Mouse (Mus musculus) midbrain, embryonic 15.5 days (tissue): ENCODE results near the gene Fgfr2. TPM values are rescaled to one million over a fixed set of nuclear protein-coding genes. Genes with fewer than 3 reads are reported as not detected.

Experiments used
- ATAC-seq: fragments of 200-750 bp; cut with Nextera tagmentation; replicated peaks from 2 replicates; pipeline ENCODE4 v1.8.0; 2017; ENCODE audit warnings: moderate TSS enrichment
- H3K27ac ChIP-seq: fragments of 300-500 bp; sonication (generic); 2 replicates; pipeline ENCODE4 v1.5.1; 2015; ENCODE audit warnings: mild to moderate bottlenecking, inconsistent platforms
- H3K27me3 ChIP-seq: fragments of 300-500 bp; sonication (generic); replicated peaks from 2 replicates; pipeline ENCODE4 v1.6.1; 2015; ENCODE audit warnings: inconsistent platforms
- H3K36me3 ChIP-seq: fragments of 300-500 bp; sonication (generic); replicated peaks from 2 replicates; pipeline ENCODE4 v1.6.1; 2015; ENCODE audit warnings: inconsistent platforms
- H3K4me1 ChIP-seq: fragments of 300-500 bp; sonication (generic); 2 replicates; pipeline ENCODE4 v1.6.1; 2015; ENCODE audit warnings: inconsistent platforms
- H3K4me2 ChIP-seq: fragments of 300-500 bp; sonication (generic); 2 replicates; pipeline ENCODE4 v1.6.1; 2015; ENCODE audit warnings: inconsistent platforms, mild to moderate bottlenecking, moderate library complexity
- H3K4me3 ChIP-seq: fragments of 300-500 bp; sonication (generic); 2 replicates; pipeline ENCODE4 v1.5.1; 2015; ENCODE audit warnings: mild to moderate bottlenecking, inconsistent platforms
- H3K9ac ChIP-seq: fragments of 300-500 bp; sonication (generic); 2 replicates; pipeline ENCODE4 v1.6.1; 2015; ENCODE audit warnings: mild to moderate bottlenecking, inconsistent platforms
- H3K9me3 ChIP-seq: fragments of 300-500 bp; sonication (generic); 2 replicates; pipeline ENCODE4 v1.6.1; 2016; ENCODE audit warnings: inconsistent platforms
- WGBS: fragments of 180-500 bp; shearing (Covaris S2); methylation state at CpG from one replicate; pipeline ENCODE4 v1.1.7; 2015; ENCODE audit warnings: mixed read lengths; 5-methylcytosine and 5-hydroxymethylcytosine counted together
- polyA plus RNA-seq: library from polyadenylated mRNA; unstranded; fragments of >200 nt; fragmentation: Nextera tagmentation; extraction: Ambion mirVana; gene quantifications from 2 replicates; pipeline ENCODE4 v1.2.1, GENCODE M21; 2015

The Fgfr2 gene
- polyA plus RNA-seq, 1 experiment from 2014 or later = 23.3 TPM

DNA sequence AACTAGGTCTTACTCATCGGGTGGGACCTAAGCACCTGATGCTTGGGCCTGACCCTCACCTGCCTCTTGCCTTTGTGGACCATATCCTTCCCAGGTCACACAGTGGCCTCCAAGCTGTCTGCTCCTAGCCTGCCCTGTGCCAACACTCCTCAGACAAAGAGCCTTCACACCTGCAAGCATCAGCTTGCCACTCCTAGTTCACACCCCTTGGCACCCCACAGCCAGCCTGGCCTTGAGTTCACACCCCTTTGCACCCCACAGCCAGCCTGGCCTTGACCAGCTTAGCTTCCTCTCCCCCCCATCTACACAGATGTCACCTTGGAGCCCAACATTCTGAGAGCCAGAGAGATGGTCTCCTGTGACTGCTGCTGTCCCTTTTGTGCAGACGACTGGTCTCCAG lies 319.8 kb downstream of the Fgfr2 start:
- no peak overlapping the region for H3K4me2 ChIP-seq
- H3K4me1 ChIP-seq = peaks cover 30% of the 10 kb centered on the region
- WGBS = 83% methylated on average over 2 of the region's 2 CpGs
- no peak overlapping the region for H3K27ac ChIP-seq
- no peaks in the 10 kb centered on the region for H3K36me3 ChIP-seq
- no peaks in the 10 kb centered on the region for H3K27me3 ChIP-seq
- no peak for ATAC-seq
- no peak overlapping the region for H3K4me3 ChIP-seq
- no peak overlapping the region for H3K9ac ChIP-seq
- H3K9me3 ChIP-seq = no peaks in the 10 kb centered on the region

DNA sequence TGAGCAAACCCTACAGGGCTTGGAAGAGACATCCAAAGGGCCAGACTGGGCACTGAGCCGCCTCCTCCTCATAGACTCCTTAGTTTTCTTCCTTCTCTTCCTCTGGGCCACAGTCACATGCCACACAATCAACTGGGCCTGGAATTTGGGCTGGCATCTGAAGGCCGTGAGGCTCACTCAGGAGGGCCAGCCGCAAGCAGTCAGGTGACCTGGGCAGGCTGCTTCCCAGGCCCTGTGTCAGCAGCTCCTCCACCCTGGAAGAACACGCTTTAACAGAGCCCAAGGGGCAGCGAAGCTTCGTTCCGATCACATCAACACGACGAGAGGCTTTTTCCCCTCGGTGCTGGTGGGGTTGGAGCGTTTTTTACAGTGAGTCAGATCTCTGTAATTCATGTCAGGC lies 320.5 kb downstream of the Fgfr2 start:
- no peak overlapping the region for H3K4me3 ChIP-seq
- no peak overlapping the region for H3K9ac ChIP-seq
- H3K4me2 ChIP-seq = no peak overlapping the region
- H3K4me1 ChIP-seq = peaks cover 24% of the 10 kb centered on the region
- H3K36me3 ChIP-seq = no peaks in the 10 kb centered on the region
- no peak overlapping the region for H3K27ac ChIP-seq
- H3K27me3 ChIP-seq = no peaks in the 10 kb centered on the region
- ATAC-seq = no peak
- 87% methylated on average over 11 of the region's 11 CpGs for WGBS
- no peaks in the 10 kb centered on the region for H3K9me3 ChIP-seq

DNA sequence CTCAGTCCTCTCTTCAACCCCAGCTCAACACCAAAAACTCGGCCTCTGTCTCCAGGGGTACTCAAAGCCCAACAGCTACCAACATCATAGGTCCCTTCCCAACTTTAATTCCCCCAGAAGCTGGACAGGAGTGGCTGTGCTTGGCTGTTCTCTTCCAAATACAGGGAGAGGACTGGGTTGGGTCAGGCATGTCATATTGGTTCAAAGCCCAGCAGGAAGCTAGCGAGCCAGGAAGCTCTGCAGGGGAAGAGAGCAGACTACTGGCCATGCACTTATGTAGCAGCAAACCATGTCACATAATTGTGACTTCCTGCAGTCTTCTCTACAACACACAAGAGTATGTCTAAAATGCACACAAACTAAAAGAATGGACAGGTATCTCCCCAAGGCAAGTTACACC lies 321.1 kb downstream of the Fgfr2 start:
- 82% methylated on average over 2 of the region's 2 CpGs for WGBS
- Histone ChIP-seq H3K27ac (no peak overlapping the region), H3K4me2 (no peak overlapping the region)

DNA sequence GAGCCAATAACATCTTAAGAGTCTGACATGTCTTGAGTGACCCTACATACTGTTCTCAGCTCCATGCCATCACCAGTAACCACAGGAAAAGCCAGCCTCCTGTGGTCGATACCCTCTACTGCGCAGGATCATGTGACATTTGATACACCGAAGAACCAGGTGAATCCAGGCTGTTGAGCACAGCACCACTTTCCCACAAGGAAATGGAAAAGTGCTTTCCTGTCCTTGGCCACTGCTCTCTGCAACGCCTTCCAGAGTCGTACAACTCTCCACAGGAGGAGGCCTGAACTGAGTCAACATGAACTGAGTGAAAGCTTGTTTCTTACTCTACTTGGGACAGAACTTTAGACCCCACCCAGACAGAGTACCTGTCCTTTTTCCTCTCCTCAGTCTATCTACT lies 321.6 kb downstream of the Fgfr2 start:
- no peak overlapping the region for H3K4me2 ChIP-seq
- ATAC-seq = no peak
- no peaks in the 10 kb centered on the region for H3K36me3 ChIP-seq
- H3K27ac ChIP-seq = no peak overlapping the region
- no peak overlapping the region for H3K4me3 ChIP-seq
- no peaks in the 10 kb centered on the region for H3K9me3 ChIP-seq
- H3K27me3 ChIP-seq = no peaks in the 10 kb centered on the region
- H3K4me1 ChIP-seq = peaks cover 12% of the 10 kb centered on the region
- 94% methylated on average over 5 of the region's 5 CpGs for WGBS
- no peak overlapping the region for H3K9ac ChIP-seq

More for the DNA sequence above, 321.1 kb downstream of the Fgfr2 start:
- Histone ChIP-seq H3K27me3 (no peaks in the 10 kb centered on the region), H3K9me3 (no peaks in the 10 kb centered on the region), H3K4me3 (no peak overlapping the region), H3K4me1 (peaks cover 17% of the 10 kb centered on the region), H3K36me3 (no peaks in the 10 kb centered on the region), H3K9ac (no peak overlapping the region)
- ATAC-seq = no peak

- no peak overlapping the region for H3K27ac ChIP-seq
- H3K4me1 ChIP-seq = peaks cover 5% of the 10 kb centered on the region
- H3K9me3 ChIP-seq = no peaks in the 10 kb centered on the region
- H3K4me2 ChIP-seq = no peak overlapping the region
- no peak overlapping the region for H3K9ac ChIP-seq
- H3K27me3 ChIP-seq = no peaks in the 10 kb centered on the region
- no peak for ATAC-seq
- WGBS = 76% methylated on average over 10 of the region's 10 CpGs
- no peaks in the 10 kb centered on the region for H3K36me3 ChIP-seq
- H3K4me3 ChIP-seq = no peak overlapping the region
Measured at GRCm38 (mm10) chr7:132800868-132801267, 322.3 kb downstream of the Fgfr2 start.

GRCm38 (mm10) chr7:132799119-132800016 lies 323.8 kb downstream of the Fgfr2 start:
- H3K4me3 ChIP-seq = no peak overlapping the region
- H3K4me1 ChIP-seq = no peaks in the 10 kb centered on the region
- no peak overlapping the region for H3K4me2 ChIP-seq
- H3K36me3 ChIP-seq = no peaks in the 10 kb centered on the region
- H3K27ac ChIP-seq = no peak overlapping the region
- no peak overlapping the region for H3K9ac ChIP-seq
- H3K9me3 ChIP-seq = no peaks in the 10 kb centered on the region
- no peaks in the 10 kb centered on the region for H3K27me3 ChIP-seq
- 87% methylated on average over 5 of the region's 5 CpGs for whole genome bisulfite sequencing
- no peak for ATAC-seq

- Histone ChIP-seq H3K4me3 (no peak overlapping the region), H3K9me3 (no peaks in the 10 kb centered on the region), H3K9ac (no peak overlapping the region), H3K4me1 (no peaks in the 10 kb centered on the region; the same call in 1 of the 2 replicates), H3K36me3 (no peaks in the 10 kb centered on the region), H3K27me3 (no peaks in the 10 kb centered on the region), H3K4me2 (no peak overlapping the region), H3K27ac (no peak overlapping the region)
- no peak for ATAC-seq
- WGBS = 91% methylated on average over 5 of the region's 5 CpGs
Measured at GRCm38 (mm10) chr7:132795141-132795540, 328.0 kb downstream of the Fgfr2 start.

GRCm38 (mm10) chr7:132793467-132793866 lies 329.7 kb downstream of the Fgfr2 start:
- Histone ChIP-seq H3K36me3 (no peaks in the 10 kb centered on the region), H3K9ac (no peak overlapping the region), H3K4me3 (no peak overlapping the region), H3K27ac (no peak overlapping the region), H3K4me2 (no peak overlapping the region), H3K4me1 (no peaks in the 10 kb centered on the region; the same call in 1 of the 2 replicates), H3K27me3 (no peaks in the 10 kb centered on the region), H3K9me3 (no peaks in the 10 kb centered on the region)
- WGBS = 77% methylated on average over 6 of the region's 6 CpGs
- no peak for ATAC-seq

GRCm38 (mm10) chr7:132790447-132791219 lies 332.5 kb downstream of the Fgfr2 start:
- no peak for ATAC-seq
- no peak overlapping the region for H3K9ac ChIP-seq
- no peaks in the 10 kb centered on the region for H3K9me3 ChIP-seq
- H3K4me1 ChIP-seq = peaks cover 11% of the 10 kb centered on the region
- H3K27ac ChIP-seq = no peak overlapping the region
- H3K4me3 ChIP-seq = no peak overlapping the region
- H3K4me2 ChIP-seq = no peak overlapping the region
- H3K27me3 ChIP-seq = no peaks in the 10 kb centered on the region
- 88% methylated on average over 14 of the region's 14 CpGs for WGBS
- no peaks in the 10 kb centered on the region for H3K36me3 ChIP-seq

- H3K27ac ChIP-seq = no peak overlapping the region
- H3K9me3 ChIP-seq = no peaks in the 10 kb centered on the region
- no peak overlapping the region for H3K4me3 ChIP-seq
- H3K36me3 ChIP-seq = no peaks in the 10 kb centered on the region
- 95% methylated on average over 13 of the region's 13 CpGs for WGBS
- no peak overlapping the region for H3K9ac ChIP-seq
- no peaks in the 10 kb centered on the region for H3K27me3 ChIP-seq
- H3K4me1 ChIP-seq = peaks cover 13% of the 10 kb centered on the region
- H3K4me2 ChIP-seq = no peak overlapping the region
- no peak for ATAC-seq
Measured at GRCm38 (mm10) chr7:132788826-132789225, 334.3 kb downstream of the Fgfr2 start.

GRCm38 (mm10) chr7:132787496-132788190 lies 335.5 kb downstream of the Fgfr2 start:
- H3K27ac ChIP-seq = no peak overlapping the region
- no peak overlapping the region for H3K4me2 ChIP-seq
- no peaks in the 10 kb centered on the region for H3K9me3 ChIP-seq
- H3K27me3 ChIP-seq = no peaks in the 10 kb centered on the region
- H3K4me3 ChIP-seq = no peak overlapping the region
- peaks cover 13% of the 10 kb centered on the region for H3K4me1 ChIP-seq
- H3K9ac ChIP-seq = no peak overlapping the region
- 96% methylated on average over 4 of the region's 4 CpGs for WGBS
- no peaks in the 10 kb centered on the region for H3K36me3 ChIP-seq
- ATAC-seq = no peak

GRCm38 (mm10) chr7:132787022-132787421 lies 336.1 kb downstream of the Fgfr2 start:
- Histone ChIP-seq H3K27ac (no peak overlapping the region), H3K4me2 (no peak overlapping the region), H3K36me3 (no peaks in the 10 kb centered on the region), H3K9ac (no peak overlapping the region), H3K27me3 (no peaks in the 10 kb centered on the region), H3K9me3 (no peaks in the 10 kb centered on the region), H3K4me3 (no peak overlapping the region), H3K4me1 (peaks cover 16% of the 10 kb centered on the region)
- ATAC-seq = no peak
- 92% methylated on average over 4 of the region's 4 CpGs for WGBS
